Mouse (Mus musculus) cerebellum, adult 9-11 months (tissue): ENCODE measurements at regions not wholly inside any gene's neighbourhood (a gene's known extent, or its start where the extent isn't known, plus 50 kb on each side); places are given as distances from the start of the nearest gene placed in this dataset.

Experiments
- DNase-seq: peaks from one replicate; pipeline ENCODE4 v3.0.0; 2022

DNA sequence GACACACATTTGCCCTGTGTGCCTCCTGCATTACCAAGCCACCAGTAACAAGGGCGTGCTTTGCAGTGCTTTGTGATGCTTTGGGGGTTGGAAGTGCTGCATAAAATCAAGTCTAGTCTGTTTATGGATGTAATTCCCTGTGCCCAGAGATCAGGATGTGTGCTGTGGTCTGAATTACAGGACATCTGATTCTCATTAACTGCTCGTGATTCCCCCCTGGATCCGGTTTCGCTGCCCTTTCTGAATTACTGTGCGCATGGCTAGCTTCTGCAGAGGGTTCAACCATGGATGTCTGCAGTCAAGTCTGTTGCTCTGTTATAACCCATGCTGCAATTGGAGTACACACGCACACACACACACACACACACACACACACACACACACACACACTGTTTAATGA is 52.5 kb upstream of the Magi1 start:
- DNase-seq: no peak
